Mouse (Mus musculus) liver, adult 2 months (tissue): ENCODE results near the gene Fryl. TPM values are rescaled to one million over a fixed set of nuclear protein-coding genes. Genes with fewer than 3 reads are reported as not detected.
A peak's percentile ranks its signal among the peaks of the same experiment; 100 is the strongest.

Source experiments
- DNase-seq: peaks from one replicate; pipeline ENCODE4 v3.0.0-alpha.2; 2011; ENCODE audit warnings: low read depth, low spot score; ENCODE audit errors: extremely low read depth
- H3K27ac ChIP-seq: fragments of 200-500 bp; replicated peaks from 2 replicates; pipeline ENCODE4 v1.5.1; 2012; ENCODE audit warnings: low read depth, mild to moderate bottlenecking, control low read depth, inconsistent platforms, low read length; ENCODE audit not compliant: insufficient read depth
- H3K27me3 ChIP-seq: fragments of 200-500 bp; 2 replicates; pipeline ENCODE4 v1.6.1; 2012; ENCODE audit warnings: mild to moderate bottlenecking, moderate library complexity, low read length, inconsistent platforms; ENCODE audit not compliant: control insufficient read depth, insufficient read depth
- H3K36me3 ChIP-seq: fragments of 200-500 bp; 2 replicates; pipeline ENCODE4 v1.6.1; 2012; ENCODE audit warnings: low read length, inconsistent platforms; ENCODE audit not compliant: control insufficient read depth, insufficient read depth
- H3K4me1 ChIP-seq: fragments of 200-500 bp; 2 replicates; pipeline ENCODE4 v1.6.1; 2011; ENCODE audit warnings: low read length; ENCODE audit not compliant: control insufficient read depth, insufficient read depth
- H3K4me3 ChIP-seq: fragments of 200-500 bp; 2 replicates; pipeline ENCODE4 v1.5.1; 2011; ENCODE audit warnings: low read depth, mild to moderate bottlenecking, control low read depth, low read length, moderate library complexity; ENCODE audit not compliant: insufficient read depth
- H3K79me2 ChIP-seq: fragments of 200-500 bp; 2 replicates; pipeline ENCODE4 v1.6.1; 2012; ENCODE audit warnings: inconsistent platforms, mild to moderate bottlenecking, low read length, moderate library complexity; ENCODE audit not compliant: control insufficient read depth, insufficient read depth
- H3K9ac ChIP-seq: fragments of 200-500 bp; 2 replicates; pipeline ENCODE4 v1.6.1; 2012; ENCODE audit warnings: low read depth, mild to moderate bottlenecking, control low read depth, inconsistent platforms, low read length
- CTCF ChIP-seq: fragments of 200-500 bp; IDR thresholded peaks from 2 replicates; pipeline ENCODE4 v1.5.1; 2011; ENCODE audit warnings: low read depth, low read length, control low read depth
- POLR2A ChIP-seq: fragments of 200-500 bp; IDR thresholded peaks from 2 replicates; pipeline ENCODE4 v1.6.1; 2011; ENCODE audit warnings: low read length, control low read depth; ENCODE audit not compliant: insufficient read depth; ENCODE audit errors: extremely low read depth
- WGBS: fragments of 180-500 bp; shearing (Covaris S2); methylation state at CpG from one replicate; pipeline ENCODE4 v1.1.7; 2018; 5-methylcytosine and 5-hydroxymethylcytosine counted together
- polyA plus RNA-seq: library from polyadenylated mRNA; depleted of rRNA; stranded (reverse); fragments of >200 nt; gene quantifications from 2 replicates; pipeline ENCODE4 v1.2.3, GENCODE M21; 2012
- total RNA-seq: library from RNA; depleted of rRNA; stranded (reverse); fragments of >200 nt; gene quantifications from 2 replicates; pipeline ENCODE4 v1.2.3, GENCODE M21; 2014

The Fryl gene
- total and polyA plus RNA-seq, 2 experiments = 9.5 to 18.7 TPM

DNA sequence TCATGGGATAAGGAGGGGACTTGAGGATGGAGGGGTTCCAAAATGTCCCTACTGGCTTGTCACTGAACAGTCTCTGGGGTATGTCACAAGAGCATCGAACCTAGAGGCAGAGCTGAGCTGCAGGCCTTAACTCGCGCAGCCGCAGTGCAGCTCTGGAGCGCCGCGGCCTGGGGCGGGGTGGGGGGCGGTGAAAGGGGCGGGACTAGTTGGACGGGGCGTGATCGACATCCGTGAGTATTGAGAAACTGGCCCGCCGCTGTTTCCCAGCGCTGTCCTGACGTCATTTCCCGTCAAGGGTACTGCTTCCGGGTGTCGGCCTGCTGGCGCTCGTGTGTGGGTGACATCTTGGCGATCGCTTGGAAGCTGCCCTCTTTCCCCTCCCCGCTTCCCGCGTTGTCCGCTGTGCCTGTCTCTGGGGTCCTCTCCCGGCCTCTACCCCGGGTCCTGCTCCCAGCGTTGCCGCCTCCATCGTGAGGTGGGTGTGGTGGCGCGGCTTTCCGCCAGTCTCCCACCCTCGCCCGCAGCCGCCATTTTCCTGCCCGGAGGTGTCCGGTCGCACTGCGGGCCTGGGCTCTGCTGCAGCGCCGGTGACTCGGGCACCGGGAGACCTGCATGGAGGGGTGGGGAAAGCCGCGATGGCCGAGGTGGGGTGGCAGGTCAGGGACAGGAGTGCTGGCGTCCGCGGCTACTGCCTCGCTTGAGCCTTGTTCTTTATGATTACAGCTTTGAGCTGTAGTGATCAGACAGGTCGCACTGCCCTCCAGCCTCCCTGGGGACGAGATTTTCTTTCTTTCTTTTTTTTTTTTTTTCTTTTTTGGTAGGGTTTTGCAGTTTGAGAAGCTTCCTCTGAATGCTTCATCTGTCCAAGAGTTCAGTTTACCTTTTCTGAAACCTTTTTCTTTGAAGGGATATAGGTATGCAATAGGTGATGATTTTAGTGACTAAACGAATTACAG is 36.4 kb upstream of the Fryl start, which contains the start of gene Ociad1:
Gene Ociad1, plus strand, starts transcription at position 283 of the 956 bp plus-strand sequence.
- under 1% methylated on average over 58 of the region's 58 CpGs for WGBS
- peak; percentile 90 for DNase-seq
- Histone ChIP-seq H3K79me2 (peaks cover 8% of the 10 kb centered on the region; the same call in 1 of the 2 replicates), H3K27me3 (no peaks in the 10 kb centered on the region), H3K9ac (peak within 1 kb of the TSS; percentile 98), H3K4me3 (peak within 1 kb of the TSS; percentile 98), H3K27ac (peak within 1 kb of the TSS; percentile 84), H3K4me1 (peaks cover 3% of the 10 kb centered on the region; the same call in 1 of the 2 replicates), H3K36me3 (peaks cover 5% of the 10 kb centered on the region)
- TF ChIP-seq POLR2A (peak; percentile 89), CTCF (no peak)

DNA sequence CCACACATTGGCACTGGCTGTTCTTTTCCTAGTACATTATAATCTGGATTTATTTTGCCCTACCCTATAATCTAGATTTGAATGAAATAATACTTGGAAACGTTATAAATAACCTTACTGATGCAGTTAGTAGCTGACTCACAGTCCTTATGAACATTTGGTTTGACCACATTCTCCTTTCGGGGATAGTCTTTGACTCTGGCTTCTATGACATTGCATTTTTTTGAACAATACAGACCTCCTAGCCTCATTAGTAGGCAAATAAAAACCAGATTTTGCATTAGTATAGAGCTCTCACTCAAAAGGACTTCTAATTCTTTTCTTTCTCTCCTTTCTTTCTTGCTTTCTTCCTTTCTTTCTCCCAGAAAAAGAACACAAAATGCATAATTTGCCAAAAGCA is 33.5 kb upstream of the Fryl start:
- WGBS = 74% methylated on average over 2 of the region's 2 CpGs
- DNase-seq = no peak

DNA sequence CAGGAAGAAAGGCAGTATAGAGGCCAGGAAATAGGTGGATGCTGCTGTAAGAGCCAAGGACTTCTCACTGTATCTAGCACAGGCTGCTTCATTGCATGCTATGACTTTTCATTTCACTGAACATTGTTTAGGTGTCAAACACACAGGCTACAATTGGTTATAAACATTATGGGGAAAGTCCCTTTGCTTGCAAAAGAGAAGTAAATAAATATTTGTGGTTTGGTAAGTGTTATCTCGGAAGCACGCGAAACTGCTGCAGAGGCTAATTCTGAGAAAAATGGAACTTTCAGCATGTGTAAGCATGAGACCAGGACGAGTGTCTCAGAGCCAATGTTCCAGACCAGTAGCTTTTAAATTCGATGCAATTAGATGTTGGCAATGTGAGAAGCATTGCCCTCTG is 30.2 kb upstream of the Fryl start:
- peak; percentile 25 for DNase-seq
- no peaks in the 10 kb centered on the region for H3K27me3 ChIP-seq
- H3K4me1 ChIP-seq = peaks cover 3% of the 10 kb centered on the region; the same call in 1 of the 2 replicates
- H3K36me3 ChIP-seq = no peaks in the 10 kb centered on the region
- H3K9ac ChIP-seq = no peak overlapping the region
- H3K4me3 ChIP-seq = no peak overlapping the region
- TF ChIP-seq POLR2A (no peak), CTCF (no peak)
- H3K79me2 ChIP-seq = no peaks in the 10 kb centered on the region
- H3K27ac ChIP-seq = no peak overlapping the region
- 15% methylated on average over 5 of the region's 5 CpGs for WGBS

More for the DNA sequence above, 33.5 kb upstream of the Fryl start:
- H3K4me1 ChIP-seq = peaks cover 5% of the 10 kb centered on the region; the same call in 1 of the 2 replicates
- peaks cover 4% of the 10 kb centered on the region; the same call in 1 of the 2 replicates for H3K79me2 ChIP-seq
- no peak overlapping the region for H3K4me3 ChIP-seq
- H3K9ac ChIP-seq = no peak overlapping the region
- peaks cover 2% of the 10 kb centered on the region; the same call in 1 of the 2 replicates for H3K36me3 ChIP-seq
- no peaks in the 10 kb centered on the region for H3K27me3 ChIP-seq
- no peak overlapping the region for H3K27ac ChIP-seq
- no peak for TF ChIP-seq CTCF
- TF ChIP-seq POLR2A = no peak

DNA sequence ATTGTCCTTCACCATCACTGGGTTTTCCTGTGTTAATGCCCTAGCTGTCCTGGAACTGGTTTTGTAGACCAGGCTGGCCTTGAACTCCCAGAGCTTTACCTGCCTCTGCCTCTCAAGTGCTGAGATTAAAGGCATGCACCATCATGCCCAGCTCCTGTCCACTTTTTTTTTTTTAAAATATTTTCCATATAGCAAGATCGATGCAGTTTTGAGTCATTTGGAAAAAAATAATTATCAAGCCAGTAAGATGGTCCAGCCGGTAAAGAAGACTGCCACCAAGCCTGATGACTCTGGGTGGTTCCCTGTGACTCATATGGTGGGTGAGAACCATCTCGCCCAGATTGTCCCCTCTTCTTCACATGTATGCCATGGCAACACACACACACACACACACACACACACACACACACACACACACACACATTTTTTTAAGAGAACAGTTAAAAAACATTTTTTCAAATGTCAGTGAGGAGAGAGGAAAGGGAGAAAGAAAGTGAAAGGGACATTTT is 29.1 kb upstream of the Fryl start:
- no peak overlapping the region for H3K4me3 ChIP-seq
- H3K27me3 ChIP-seq = no peaks in the 10 kb centered on the region
- no peak overlapping the region for H3K27ac ChIP-seq
- 94% methylated on average over 3 of the region's 3 CpGs for WGBS
- no peaks in the 10 kb centered on the region for H3K79me2 ChIP-seq
- no peak for DNase-seq
- H3K9ac ChIP-seq = no peak overlapping the region
- no peaks in the 10 kb centered on the region for H3K36me3 ChIP-seq
- H3K4me1 ChIP-seq = peaks cover 3% of the 10 kb centered on the region
- no peak for TF ChIP-seq CTCF
- no peak for TF ChIP-seq POLR2A

DNA sequence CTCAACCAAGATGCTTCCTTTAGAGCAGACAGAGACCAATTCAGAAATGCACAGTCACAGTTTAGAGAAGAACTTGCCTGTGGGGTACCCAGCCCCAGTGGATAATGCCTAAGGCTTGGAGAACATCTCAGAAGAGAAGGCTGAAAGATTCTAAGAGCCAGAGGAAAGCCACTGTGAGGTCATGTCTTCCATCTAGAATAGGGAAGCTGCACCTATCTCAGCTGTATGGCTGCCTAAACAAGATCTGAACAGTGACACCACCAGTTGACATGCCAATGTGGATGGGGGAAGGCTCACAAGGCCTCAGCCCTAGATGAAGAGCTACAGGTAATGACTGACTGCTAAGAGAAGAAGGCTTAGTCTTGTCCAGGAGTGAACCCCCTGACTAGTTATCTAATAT is 27.6 kb upstream of the Fryl start:
- Histone ChIP-seq H3K9ac (no peak overlapping the region), H3K27me3 (no peaks in the 10 kb centered on the region), H3K4me3 (no peak overlapping the region), H3K4me1 (peaks cover 8% of the 10 kb centered on the region), H3K36me3 (no peaks in the 10 kb centered on the region), H3K79me2 (no peaks in the 10 kb centered on the region), H3K27ac (no peak overlapping the region)
- no peak for DNase-seq
- TF ChIP-seq CTCF = no peak

DNA sequence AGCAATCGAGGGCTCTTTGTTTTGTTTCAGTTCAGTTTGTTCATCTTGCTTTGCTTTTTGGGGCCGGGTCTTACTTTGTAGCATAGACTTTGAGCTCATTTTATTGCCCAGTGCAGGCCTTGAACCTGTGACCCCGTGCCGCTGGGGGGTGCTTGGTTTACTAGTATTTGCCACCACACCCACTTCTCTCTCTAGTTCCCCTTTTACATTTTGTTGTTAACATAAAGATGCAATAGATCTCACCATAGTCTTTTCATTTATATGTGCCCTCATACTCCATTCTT is 24.1 kb upstream of the Fryl start:
- H3K27ac ChIP-seq = no peak overlapping the region
- TF ChIP-seq CTCF = no peak
- TF ChIP-seq POLR2A = no peak
- H3K27me3 ChIP-seq = no peaks in the 10 kb centered on the region

More for the DNA sequence above, 24.1 kb upstream of the Fryl start:
- H3K36me3 ChIP-seq = no peaks in the 10 kb centered on the region
- H3K9ac ChIP-seq = no peak overlapping the region
- 25% methylated on average over 4 of the region's 4 CpGs for WGBS
- H3K79me2 ChIP-seq = no peaks in the 10 kb centered on the region
- peaks cover 5% of the 10 kb centered on the region for H3K4me1 ChIP-seq
- DNase-seq = no peak
- H3K4me3 ChIP-seq = no peak overlapping the region
